Mouse (Mus musculus) hindbrain, embryonic 15.5 days (tissue): ENCODE measurements around the gene Pdgfa. TPM values are rescaled to one million over a fixed set of nuclear protein-coding genes. Genes with fewer than 3 reads are reported as not detected.

Source experiments
- ATAC-seq: fragments of 200-750 bp; cut with Nextera tagmentation; 2 replicates; pipeline ENCODE4 v1.8.0; 2017; ENCODE audit warnings: low read depth, moderate number of reproducible peaks, moderate TSS enrichment; ENCODE audit not compliant: low FRiP score
- H3K27ac ChIP-seq: fragments of 300-500 bp; sonication (generic); replicated peaks from 2 replicates; pipeline ENCODE4 v1.5.1; 2015; ENCODE audit warnings: mild to moderate bottlenecking, inconsistent platforms
- H3K27me3 ChIP-seq: fragments of 300-500 bp; sonication (generic); 2 replicates; pipeline ENCODE4 v1.6.1; 2015; ENCODE audit warnings: control low read depth, inconsistent platforms
- H3K36me3 ChIP-seq: fragments of 300-500 bp; sonication (generic); 2 replicates; pipeline ENCODE4 v1.6.1; 2015; ENCODE audit warnings: control low read depth, inconsistent platforms
- H3K4me1 ChIP-seq: fragments of 300-500 bp; sonication (generic); replicated peaks from 2 replicates; pipeline ENCODE4 v1.6.1; 2015; ENCODE audit warnings: control low read depth, inconsistent platforms
- H3K4me2 ChIP-seq: fragments of 300-500 bp; sonication (generic); 2 replicates; pipeline ENCODE4 v1.6.1; 2015; ENCODE audit warnings: moderate library complexity, mild to moderate bottlenecking, inconsistent platforms
- H3K4me3 ChIP-seq: fragments of 300-500 bp; sonication (generic); 2 replicates; pipeline ENCODE4 v1.5.1; 2015; ENCODE audit warnings: mild to moderate bottlenecking, inconsistent platforms
- H3K9ac ChIP-seq: fragments of 300-500 bp; sonication (generic); 2 replicates; pipeline ENCODE4 v1.6.1; 2015; ENCODE audit warnings: inconsistent platforms
- H3K9me3 ChIP-seq: fragments of 300-500 bp; sonication (generic); 2 replicates; pipeline ENCODE4 v1.6.1; 2016; ENCODE audit warnings: control low read depth, inconsistent platforms
- WGBS: fragments of 180-500 bp; shearing (Covaris S2); methylation state at CpG from one replicate; pipeline ENCODE4 v1.1.7; 2015; 5-methylcytosine and 5-hydroxymethylcytosine counted together
- polyA plus RNA-seq: library from polyadenylated mRNA; unstranded; fragments of >200 nt; fragmentation: Nextera tagmentation; extraction: Ambion mirVana; gene quantifications from 2 replicates; pipeline ENCODE4 v1.2.1, GENCODE M21; 2015

Gene Pdgfa
- polyA plus RNA-seq, 1 experiment from 2014 or later, result 23.5 TPM

DNA sequence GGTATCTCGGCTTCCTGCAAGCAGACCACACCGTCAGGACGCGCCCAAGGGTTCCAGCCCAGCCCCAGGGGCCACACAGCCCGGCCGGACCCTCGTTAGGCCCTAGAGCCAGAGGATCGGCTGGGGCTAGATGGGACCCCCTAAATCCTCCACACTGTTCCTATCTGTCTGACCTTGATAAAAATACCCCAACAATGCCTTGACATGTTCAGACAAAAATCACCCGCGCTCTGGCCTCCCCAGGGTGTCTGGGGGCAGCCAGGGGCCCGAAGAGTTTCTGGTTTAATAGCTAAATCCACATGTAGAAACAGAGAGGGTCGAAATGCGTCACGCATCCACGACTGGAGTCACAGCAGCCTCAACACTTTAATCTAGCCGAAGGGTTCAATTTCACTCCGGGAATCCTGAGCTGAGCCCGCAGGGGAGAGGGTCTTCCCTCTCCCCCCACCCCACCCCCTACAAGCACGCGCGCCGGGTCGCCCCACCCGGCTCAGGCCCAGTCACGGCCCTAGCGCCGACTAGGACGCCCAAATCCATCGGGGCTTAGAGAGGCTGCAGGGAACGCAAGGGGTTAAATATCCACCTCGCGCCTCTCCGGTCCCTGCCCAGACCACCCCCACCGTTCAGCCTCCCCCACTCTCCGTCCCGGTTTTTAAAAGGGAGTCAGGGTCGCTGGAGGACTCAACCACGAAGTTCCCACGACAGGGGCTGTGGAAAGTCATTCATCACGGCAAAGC, 3.6 kb downstream of the Pdgfa start:
- under 1% methylated on average over 40 of the region's 40 CpGs for WGBS
- Histone ChIP-seq H3K9me3 (no peaks in the 10 kb centered on the region), H3K27ac (0 out of 2 replicates have a peak overlapping the region, but pooled peaks have one; percentile 41), H3K4me2 (peak overlapping the region; percentile 95), H3K9ac (peak overlapping the region; percentile 87), H3K27me3 (peaks cover 39% of the 10 kb centered on the region), H3K36me3 (no peaks in the 10 kb centered on the region), H3K4me1 (peaks cover 63% of the 10 kb centered on the region), H3K4me3 (peak overlapping the region; percentile 75)
- ATAC-seq, result no peak

- Histone ChIP-seq H3K36me3 (no peaks in the 10 kb centered on the region), H3K4me3 (peak overlapping the region; percentile 75), H3K27me3 (peaks cover 32% of the 10 kb centered on the region), H3K9ac (peak overlapping the region; percentile 87), H3K9me3 (no peaks in the 10 kb centered on the region), H3K4me2 (peak overlapping the region; percentile 95), H3K27ac (no peak overlapping the region), H3K4me1 (peaks cover 63% of the 10 kb centered on the region)
- no peak for ATAC-seq
- 2% methylated on average over 59 of the region's 59 CpGs for WGBS
These were observed 4.4 kb downstream of the Pdgfa start for GRCm38 (mm10) chr5:138992611-138993370.

GRCm38 (mm10) chr5:138991734-138992133, 5.4 kb downstream of the Pdgfa start:
- 44% methylated on average over 4 of the region's 4 CpGs for WGBS

DNA sequence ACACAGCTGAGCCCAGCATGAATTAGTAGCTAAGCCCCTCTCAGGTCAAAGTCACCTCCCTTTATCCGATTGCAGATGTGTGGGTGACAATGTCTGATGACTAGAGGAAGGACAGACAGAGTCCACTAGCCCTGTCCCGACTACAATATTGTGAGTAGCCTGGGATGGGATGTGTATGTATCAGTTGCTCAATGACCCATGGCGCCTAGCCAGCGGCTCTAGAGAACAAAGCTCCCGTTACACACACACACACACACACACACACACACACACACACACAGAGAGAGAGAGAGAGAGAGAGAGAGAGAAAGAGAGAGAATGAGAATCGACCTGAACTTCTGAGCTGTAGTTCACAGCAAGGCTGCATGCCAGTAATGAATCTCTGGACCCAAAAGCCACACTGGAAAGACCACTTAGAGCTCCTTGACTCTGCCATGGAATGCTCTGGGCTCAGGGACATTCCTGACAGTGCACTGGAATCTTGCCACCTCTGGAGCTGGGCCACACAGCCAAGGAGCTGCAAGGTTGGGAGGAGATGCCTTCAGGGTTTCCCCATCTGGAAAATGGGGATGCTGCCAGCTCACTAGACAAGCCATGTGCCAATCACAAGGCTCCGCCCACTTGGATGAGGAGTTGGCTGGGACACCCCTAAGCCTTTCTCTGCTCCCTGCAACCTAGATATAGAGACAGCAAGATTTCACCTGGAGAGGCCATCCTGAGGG, 6.3 kb downstream of the Pdgfa start:
- H3K9me3 ChIP-seq, result no peaks in the 10 kb centered on the region
- peaks cover 20% of the 10 kb centered on the region for H3K27me3 ChIP-seq
- H3K4me2 ChIP-seq, result no peak overlapping the region
- no peak overlapping the region for H3K27ac ChIP-seq
- ATAC-seq, result no peak
- peaks cover 8% of the 10 kb centered on the region; the same call in 1 of the 2 replicates for H3K36me3 ChIP-seq
- 56% methylated on average over 7 of the region's 7 CpGs for WGBS
- H3K4me3 ChIP-seq, result no peak overlapping the region
- no peak overlapping the region for H3K9ac ChIP-seq
- H3K4me1 ChIP-seq, result peaks cover 44% of the 10 kb centered on the region

More at GRCm38 (mm10) chr5:138991734-138992133, 5.4 kb downstream of the Pdgfa start:
- Histone ChIP-seq H3K27ac (no peak overlapping the region), H3K4me3 (no peak overlapping the region), H3K36me3 (no peaks in the 10 kb centered on the region), H3K9ac (no peak overlapping the region), H3K4me1 (peaks cover 53% of the 10 kb centered on the region), H3K4me2 (no peak overlapping the region), H3K27me3 (peaks cover 23% of the 10 kb centered on the region), H3K9me3 (no peaks in the 10 kb centered on the region)
- no peak for ATAC-seq

DNA sequence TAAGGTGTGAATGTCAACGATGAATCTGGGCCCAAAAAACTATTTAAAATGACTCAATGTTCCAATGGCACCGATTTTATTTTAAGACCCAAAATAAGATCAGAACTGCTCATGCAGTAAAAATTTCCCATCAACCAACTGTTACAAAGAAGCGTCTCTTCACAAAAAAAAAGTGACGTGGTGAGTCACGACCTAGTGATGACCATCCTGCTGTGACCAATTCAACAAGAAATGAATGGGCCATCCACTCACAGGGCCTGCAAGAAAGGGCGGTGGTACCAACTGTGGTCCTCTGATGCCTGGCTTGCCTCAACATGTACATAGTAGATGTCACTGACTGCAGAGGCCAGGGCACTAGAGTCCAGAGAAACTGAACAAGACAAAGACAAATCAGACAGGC, 7.6 kb downstream of the Pdgfa start:
- WGBS, result 63% methylated on average over 6 of the region's 6 CpGs
- Histone ChIP-seq H3K36me3 (peaks cover 21% of the 10 kb centered on the region; the same call in 1 of the 2 replicates), H3K27ac (no peak overlapping the region), H3K4me3 (no peak overlapping the region), H3K9ac (no peak overlapping the region), H3K4me2 (no peak overlapping the region), H3K27me3 (peaks cover 20% of the 10 kb centered on the region), H3K9me3 (no peaks in the 10 kb centered on the region), H3K4me1 (peaks cover 42% of the 10 kb centered on the region)
- ATAC-seq, result no peak

DNA sequence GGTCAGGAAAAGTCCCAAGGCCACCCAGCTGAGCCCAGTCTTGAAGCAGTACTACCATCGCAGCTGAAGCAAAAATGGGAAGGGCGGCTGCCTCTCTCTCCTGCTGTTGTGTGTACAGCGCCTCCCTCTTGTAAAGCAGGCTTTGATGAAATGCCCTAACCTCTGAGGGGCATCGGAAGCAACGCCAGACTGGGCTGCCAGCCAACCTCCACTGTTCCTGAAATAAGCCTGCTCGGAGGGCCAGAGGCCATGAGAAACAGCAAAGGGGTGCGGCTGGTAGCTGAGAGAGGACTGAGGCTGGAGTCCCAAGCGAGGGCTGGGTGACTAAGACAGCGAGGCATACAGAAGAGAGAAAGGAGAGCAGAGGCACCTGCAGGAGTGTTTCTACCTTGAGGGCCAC, 8.4 kb downstream of the Pdgfa start:
- Histone ChIP-seq H3K4me3 (no peak overlapping the region), H3K27me3 (peaks cover 20% of the 10 kb centered on the region), H3K36me3 (peaks cover 26% of the 10 kb centered on the region; the same call in 1 of the 2 replicates), H3K4me1 (peaks cover 34% of the 10 kb centered on the region), H3K4me2 (no peak overlapping the region), H3K27ac (no peak overlapping the region), H3K9me3 (no peaks in the 10 kb centered on the region), H3K9ac (no peak overlapping the region)
- peak; percentile 7; the same call in 1 of the 2 replicates for ATAC-seq
- 32% methylated on average over 9 of the region's 9 CpGs for WGBS

DNA sequence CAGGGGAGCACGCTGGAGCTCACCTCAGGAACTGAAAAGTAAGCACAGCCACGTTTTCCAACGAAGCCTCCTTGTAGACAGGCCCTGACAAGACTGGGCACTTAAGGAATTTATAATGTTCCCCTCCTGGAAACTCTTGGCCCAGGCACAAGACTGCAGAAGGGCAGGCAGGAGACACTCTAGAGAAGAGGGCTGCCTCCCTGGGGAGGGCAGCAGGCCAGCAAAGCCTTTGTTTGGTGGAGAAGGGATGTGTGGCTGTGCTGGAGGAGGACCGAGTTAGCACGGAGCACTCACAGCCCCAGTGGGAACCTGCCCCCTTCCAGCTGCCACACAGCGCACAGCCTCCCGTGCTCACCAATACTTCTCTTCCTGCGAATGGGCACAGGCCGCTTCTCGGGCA, 9.2 kb downstream of the Pdgfa start:
- ATAC-seq, result peak; percentile 57; the same call in 1 of the 2 replicates
- WGBS, result 54% methylated on average over 10 of the region's 10 CpGs

GRCm38 (mm10) chr5:138981921-138982320, 15.2 kb downstream of the Pdgfa start:
- ATAC-seq, result no peak
- H3K4me3 ChIP-seq, result no peak overlapping the region
- H3K27me3 ChIP-seq, result no peaks in the 10 kb centered on the region
- 90% methylated on average over 8 of the region's 9 CpGs for WGBS
- H3K9me3 ChIP-seq, result no peaks in the 10 kb centered on the region
- no peaks in the 10 kb centered on the region; the same call in 1 of the 2 replicates for H3K4me1 ChIP-seq
- peaks cover 26% of the 10 kb centered on the region; the same call in 1 of the 2 replicates for H3K36me3 ChIP-seq
- H3K9ac ChIP-seq, result no peak overlapping the region
- H3K27ac ChIP-seq, result no peak overlapping the region
- no peak overlapping the region for H3K4me2 ChIP-seq

More for the DNA sequence above, 9.2 kb downstream of the Pdgfa start:
- Histone ChIP-seq H3K4me1 (peaks cover 26% of the 10 kb centered on the region), H3K9ac (no peak overlapping the region), H3K4me3 (no peak overlapping the region), H3K4me2 (no peak overlapping the region), H3K27ac (no peak overlapping the region), H3K9me3 (no peaks in the 10 kb centered on the region), H3K36me3 (peaks cover 26% of the 10 kb centered on the region; the same call in 1 of the 2 replicates), H3K27me3 (peaks cover 20% of the 10 kb centered on the region)

GRCm38 (mm10) chr5:138980608-138981007, 16.6 kb downstream of the Pdgfa start:
- 88% methylated on average over 9 of the region's 9 CpGs for WGBS

DNA sequence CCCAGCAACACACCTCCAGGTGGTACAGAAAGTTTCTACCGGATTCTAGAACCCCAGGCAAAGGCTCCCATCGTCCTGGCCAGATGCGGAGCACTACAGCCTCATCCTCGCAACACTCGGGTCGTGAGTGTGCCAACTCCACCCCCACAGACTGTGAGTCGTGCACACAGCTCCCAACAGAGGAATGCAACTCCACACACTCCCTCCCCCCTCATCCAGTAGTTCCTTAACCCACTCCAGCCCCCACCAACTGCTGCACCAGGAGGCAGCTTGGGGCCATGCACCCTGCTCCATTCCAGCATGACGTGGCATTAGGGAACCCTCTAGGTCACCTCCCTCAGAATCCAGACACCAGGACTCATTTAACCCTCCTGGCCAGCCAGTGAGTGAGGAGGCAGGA, 17.3 kb downstream of the Pdgfa start:
- Histone ChIP-seq H3K27ac (no peak overlapping the region), H3K36me3 (0 out of 2 replicates have a peak, but pooled peaks cover 9% of the 10 kb centered on the region), H3K4me1 (no peaks in the 10 kb centered on the region; the same call in 1 of the 2 replicates), H3K27me3 (no peaks in the 10 kb centered on the region), H3K4me3 (no peak overlapping the region), H3K4me2 (no peak overlapping the region), H3K9ac (no peak overlapping the region), H3K9me3 (no peaks in the 10 kb centered on the region)
- WGBS, result 82% methylated on average over 8 of the region's 8 CpGs
- ATAC-seq, result no peak

More at GRCm38 (mm10) chr5:138980608-138981007, 16.6 kb downstream of the Pdgfa start:
- Histone ChIP-seq H3K9me3 (no peaks in the 10 kb centered on the region), H3K27ac (no peak overlapping the region), H3K4me1 (no peaks in the 10 kb centered on the region; the same call in 1 of the 2 replicates), H3K4me2 (no peak overlapping the region), H3K9ac (no peak overlapping the region), H3K27me3 (no peaks in the 10 kb centered on the region), H3K4me3 (no peak overlapping the region), H3K36me3 (peaks cover 16% of the 10 kb centered on the region; the same call in 1 of the 2 replicates)
- ATAC-seq, result no peak

GRCm38 (mm10) chr5:138977759-138978158, 19.4 kb downstream of the Pdgfa start:
- Histone ChIP-seq H3K27me3 (no peaks in the 10 kb centered on the region), H3K4me2 (no peak overlapping the region), H3K36me3 (no peaks in the 10 kb centered on the region), H3K27ac (no peak overlapping the region), H3K9ac (no peak overlapping the region), H3K4me1 (no peaks in the 10 kb centered on the region; the same call in 1 of the 2 replicates), H3K4me3 (no peak overlapping the region), H3K9me3 (no peaks in the 10 kb centered on the region)
- no peak for ATAC-seq
- WGBS, result 54% methylated on average over 3 of the region's 3 CpGs
